Mouse (Mus musculus): ENCODE measurements around the gene Abhd16a. TPM values are rescaled to one million over a fixed set of nuclear protein-coding genes. Genes with fewer than 3 reads are reported as not detected.

The Abhd16a gene
- total RNA-seq (2023), result 70.2 TPM

DNA sequence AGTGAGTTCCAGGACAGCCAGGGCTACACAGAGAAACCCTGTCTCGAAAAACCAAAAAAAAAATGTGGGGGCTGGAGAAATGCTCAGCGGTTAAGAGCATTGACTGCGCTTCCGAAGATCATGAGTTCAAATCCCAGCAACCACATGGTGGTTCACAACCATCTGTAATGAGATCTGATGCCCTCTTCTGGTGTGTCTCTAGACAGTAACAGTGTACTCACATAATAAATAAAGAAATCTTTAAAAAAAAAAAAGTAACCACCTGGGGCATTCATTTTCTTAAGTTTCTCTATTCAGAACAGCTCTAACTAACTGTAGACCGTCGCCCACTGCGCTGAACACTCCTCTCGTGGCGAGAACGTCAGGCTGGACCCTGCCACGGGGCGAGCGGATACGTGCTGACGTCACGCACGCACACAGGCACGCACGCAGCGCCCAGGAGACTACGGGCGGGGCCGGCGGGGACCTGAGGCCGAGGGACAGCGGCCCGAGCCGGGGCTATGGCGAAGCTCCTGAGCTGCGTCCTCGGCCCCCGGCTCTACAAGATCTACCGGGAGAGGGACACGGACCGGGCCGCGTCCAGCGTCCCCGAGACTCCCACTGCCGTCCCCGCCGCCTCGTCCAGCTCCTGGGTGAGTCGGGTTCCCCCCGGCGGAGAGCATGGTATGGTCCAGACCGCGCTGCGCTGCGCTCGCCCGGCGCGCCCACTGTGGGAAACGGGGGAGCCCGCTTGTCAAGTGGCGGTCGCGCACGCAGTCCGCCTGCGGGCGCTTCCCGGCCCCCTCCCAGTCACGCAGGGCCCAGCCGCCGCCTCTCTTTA is at the start of gene Abhd16a:
Abhd16a (plus strand) TSS at position 439 of the 820 bp plus-strand sequence.

GRCm38 (mm10) chr17:35046681-35047455 is 42.2 kb upstream of the Abhd16a start, which contains the start of gene Msh5:
Gene Msh5, minus strand, starts transcription at chr17:35046745.

GRCm38 (mm10) chr17:35049561-35050016 is 39.5 kb upstream of the Abhd16a start, which contains the start of gene Clic1:
Gene Clic1, plus strand, starts transcription at chr17:35049966.

GRCm38 (mm10) chr17:35058911-35059892 is 29.9 kb upstream of the Abhd16a start, which contains the start of gene Ddah2:
Gene Ddah2, plus strand, starts transcription at chr17:35059035.

GRCm38 (mm10) chr17:35064951-35065947 is 23.8 kb upstream of the Abhd16a start, which contains the start of gene Ly6g6c:
Gene Ly6g6c, plus strand, starts transcription at chr17:35065388.

DNA sequence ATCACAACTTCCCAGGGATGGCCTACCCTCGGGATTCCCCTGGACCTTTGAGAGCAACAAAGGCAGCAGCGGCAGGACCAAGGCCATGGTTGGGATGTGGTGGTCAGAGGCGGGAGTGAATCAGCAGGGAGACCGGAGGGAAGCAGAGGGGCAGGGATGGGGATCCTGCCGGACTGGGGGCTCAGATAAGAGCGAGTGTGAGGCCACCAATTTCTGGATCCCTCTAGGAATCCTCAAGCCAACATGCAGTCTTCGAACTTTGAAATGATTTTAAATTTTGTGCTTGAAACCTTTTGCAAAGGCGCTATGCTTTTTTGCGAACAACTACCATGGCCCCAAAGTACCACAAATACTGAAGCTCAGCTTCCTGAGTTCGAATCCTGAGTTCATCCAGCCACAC is 23.0 kb upstream of the Abhd16a start, which contains the start of gene Mpig6b:
Mpig6b (minus strand) TSS at position 101 of the 400 bp plus-strand sequence.

DNA sequence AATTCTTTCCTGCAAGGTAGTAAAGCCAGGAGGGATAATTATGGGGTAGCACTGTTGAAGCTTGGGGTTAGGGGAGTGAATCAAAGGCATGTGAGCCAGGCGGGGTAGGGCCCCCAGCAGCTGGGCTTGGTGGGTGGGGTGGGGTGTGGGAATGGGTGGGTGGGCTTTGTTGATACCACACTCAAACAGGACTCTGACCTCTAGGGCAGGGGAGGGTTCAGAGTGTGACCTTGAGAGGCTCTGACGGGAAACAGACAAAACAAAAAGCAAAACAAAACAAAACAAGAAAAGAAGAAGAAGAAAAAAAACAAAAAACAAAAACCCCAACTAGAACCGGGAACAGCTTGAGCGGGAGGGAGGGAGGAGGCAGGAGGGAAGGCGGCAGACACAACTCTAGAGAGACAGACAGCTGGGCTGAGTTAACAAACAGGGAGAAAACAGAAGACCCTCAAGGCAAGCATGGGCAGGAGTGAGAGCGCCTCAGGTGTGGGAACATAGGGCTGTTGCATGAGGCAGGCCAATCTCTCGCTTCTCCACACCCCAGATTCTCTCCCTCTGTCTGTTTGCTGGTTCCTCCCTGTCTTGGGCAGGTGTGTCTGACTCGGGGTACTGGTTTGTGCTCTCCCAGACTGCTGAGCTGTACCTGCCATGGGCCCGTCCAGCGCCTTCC is 12.4 kb upstream of the Abhd16a start, which contains the start of gene Ly6g6e:
Ly6g6e (plus strand) TSS at position 396 of the 670 bp plus-strand sequence.

DNA sequence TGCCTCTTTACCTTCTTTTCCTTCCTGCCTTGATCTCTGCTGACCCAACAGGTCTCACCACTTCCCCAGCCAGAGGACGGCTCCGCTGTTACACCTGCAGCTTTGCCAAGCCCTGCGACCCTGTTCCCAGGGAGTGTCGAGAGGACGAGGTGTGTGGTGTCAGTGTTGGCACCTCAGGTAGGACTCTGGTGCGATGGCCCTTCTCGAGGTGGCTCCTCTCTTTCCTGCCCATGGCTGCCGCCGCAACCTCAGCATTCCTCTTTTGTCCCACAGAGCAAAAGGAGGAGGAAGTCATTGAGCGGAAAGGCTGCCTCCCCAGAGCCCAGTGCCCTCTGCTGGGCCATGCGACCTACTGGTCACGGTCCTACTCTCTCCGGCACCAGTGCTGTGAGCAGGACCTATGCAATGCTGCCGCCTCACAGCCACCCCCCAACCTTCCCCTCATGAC is 11.3 kb upstream of the Abhd16a start, which contains the start of gene Ly6g6d:
Ly6g6d (minus strand) TSS at position 280 of the 448 bp plus-strand sequence.

DNA sequence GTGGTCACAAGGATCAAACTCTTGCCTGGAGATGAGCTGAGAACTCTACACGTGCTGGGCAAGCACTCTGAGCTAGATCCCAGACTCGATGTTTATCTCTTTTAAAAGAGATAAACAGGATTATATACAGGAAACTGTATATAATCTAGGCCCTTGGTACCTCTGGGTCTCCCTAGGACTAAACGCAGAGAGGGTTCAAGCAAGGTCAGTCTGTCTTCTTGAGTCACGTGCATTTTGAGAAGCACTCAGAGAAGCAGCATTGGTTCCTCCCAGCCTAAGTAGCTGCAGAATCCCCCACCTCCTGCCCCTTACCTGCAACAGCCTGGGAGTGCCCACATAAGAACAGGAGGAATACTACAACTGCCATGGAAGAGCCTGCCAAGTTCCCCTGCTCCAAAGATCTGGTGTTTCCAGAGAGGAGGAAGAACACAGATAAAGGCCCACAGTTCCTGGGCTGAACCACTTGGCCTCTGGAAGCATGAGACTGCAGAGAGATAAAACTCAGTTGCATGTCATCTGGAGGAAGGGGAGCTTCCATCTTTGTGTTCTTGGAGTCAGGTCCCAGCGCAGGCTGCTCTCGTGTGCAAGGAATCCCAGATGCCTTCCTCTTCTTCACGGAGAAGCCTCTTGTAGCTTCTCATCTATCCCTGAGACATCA is 3.7 kb upstream of the Abhd16a start, which contains the start of gene Ly6g6f:
Ly6g6f (minus strand) TSS at position 403 of the 658 bp plus-strand sequence.

DNA sequence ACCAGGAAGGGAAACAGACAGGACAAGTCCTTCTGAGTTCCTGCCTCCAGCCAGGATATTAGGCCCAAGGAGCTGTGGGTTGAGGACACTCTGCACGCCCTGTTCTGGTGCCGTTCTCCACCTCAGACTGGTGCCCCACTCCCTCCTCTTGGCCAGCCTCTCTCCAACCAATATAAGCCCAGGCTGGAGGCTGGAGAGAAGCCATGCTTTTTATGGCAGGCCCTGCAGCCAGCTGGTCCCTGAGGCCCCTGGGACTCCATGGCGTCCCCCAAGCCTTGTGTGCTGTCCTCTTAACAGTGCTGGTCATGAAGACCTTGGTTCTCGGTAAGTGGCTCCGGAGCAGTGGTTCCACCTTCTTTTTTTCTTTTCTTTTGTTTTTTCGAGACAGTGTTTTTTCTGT is 19.0 kb downstream of the Abhd16a start, which contains the start of gene Ly6g5c:
Ly6g5c (plus strand) TSS at position 183 of the 400 bp plus-strand sequence.

DNA sequence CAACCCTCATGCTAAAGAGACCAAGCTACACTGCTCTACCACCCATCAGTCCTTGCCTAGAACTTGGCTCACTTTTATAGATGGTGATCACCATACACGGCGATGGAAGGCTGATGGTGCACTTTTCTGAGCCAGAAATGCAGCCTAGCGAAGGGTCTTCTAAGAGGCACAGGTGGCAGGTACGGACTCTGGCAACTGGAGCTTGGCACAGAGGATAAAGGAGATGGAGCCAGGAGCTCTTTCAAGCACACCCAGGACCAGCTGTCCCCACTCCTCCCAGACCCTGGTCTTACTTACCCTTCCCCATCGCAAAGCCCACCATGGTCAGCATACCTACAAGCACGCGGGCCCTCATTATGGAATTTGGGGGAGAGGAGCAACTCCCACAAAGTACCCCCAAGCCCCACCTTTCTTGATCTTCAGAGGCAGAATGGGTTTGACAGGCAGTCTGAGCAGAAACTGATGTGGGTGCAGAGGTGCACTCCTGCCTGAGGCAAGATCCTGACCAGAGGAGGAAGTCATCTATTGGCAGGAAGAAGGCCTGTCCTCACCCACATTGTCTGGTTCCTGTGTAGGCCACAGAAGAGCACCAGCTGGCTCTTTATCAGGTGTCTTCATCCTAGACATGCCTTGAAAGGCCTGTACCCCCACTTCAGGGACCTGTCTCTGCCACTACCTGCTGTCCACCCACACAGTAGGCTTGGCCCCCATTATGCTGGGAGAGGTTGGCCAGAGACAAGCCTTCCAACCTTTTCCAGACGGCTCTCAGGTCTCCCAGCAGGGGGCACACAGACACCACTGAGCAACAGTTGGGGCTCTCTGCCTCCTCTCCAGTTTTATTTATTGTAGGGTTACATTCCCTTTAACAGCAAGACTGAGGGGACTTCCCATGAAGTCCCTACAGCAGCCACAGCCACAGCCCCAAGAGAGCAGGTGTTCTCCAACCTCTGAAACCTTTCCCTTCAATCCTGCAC is 26.3 kb downstream of the Abhd16a start, which contains the start of gene Ly6g5b:
Ly6g5b (minus strand) TSS at position 383 of the 974 bp plus-strand sequence.

GRCm38 (mm10) chr17:35121143-35121799 is 32.2 kb downstream of the Abhd16a start, which contains the start of gene Gpank1:
Gene Gpank1, plus strand, starts transcription at chr17:35121455.

GRCm38 (mm10) chr17:35121871-35122303 is 32.8 kb downstream of the Abhd16a start, which contains the start of gene Csnk2b:
Gene Csnk2b, minus strand, starts transcription at chr17:35122053.

DNA sequence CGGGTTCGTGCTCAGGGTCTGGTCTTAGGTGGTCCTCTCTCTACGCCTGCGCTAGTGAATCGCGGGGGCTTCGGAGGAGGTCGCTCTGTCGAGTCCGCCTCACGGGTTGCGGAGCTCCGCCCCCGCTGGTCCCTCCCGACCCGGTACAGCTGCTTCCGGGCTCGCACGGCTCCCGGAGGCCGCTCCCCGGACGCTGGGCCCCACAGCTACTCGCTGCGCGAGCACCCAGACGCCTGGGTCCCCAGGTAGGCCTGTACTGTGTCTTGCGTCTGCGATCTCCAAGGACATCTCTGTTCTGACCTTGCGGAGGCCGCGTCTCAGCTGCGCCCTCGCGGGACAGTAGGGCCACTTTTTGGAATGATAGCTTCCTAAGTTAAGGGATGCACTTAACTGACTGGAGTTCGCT is 37.1 kb downstream of the Abhd16a start, which contains the start of gene D17H6S53E:
D17H6S53E (plus strand) TSS at position 168 of the 406 bp plus-strand sequence.

GRCm38 (mm10) chr17:35131500-35132173 is 42.6 kb downstream of the Abhd16a start, which contains the start of gene Apom:
Gene Apom, minus strand, starts transcription at chr17:35132050.

Measured in CD8-positive naive resting alpha-beta T cell, adult 57 days (primary cell).